Mouse (Mus musculus) B cell, adult 62 days (primary cell): ENCODE data around the gene Fam111a. TPM values are rescaled to one million over a fixed set of nuclear protein-coding genes. Genes with fewer than 3 reads are reported as not detected.

Experiments used
- total RNA-seq: library from RNA; stranded (reverse); gene quantifications from 4 replicates; pipeline ENCODE4 v1.2.4, GENCODE M21; 2023

Gene Fam111a
- total RNA-seq = 119 to 133 TPM (median 130 TPM) in 4 replicates

GRCm38 (mm10) chr19:12545440-12545839 is at the start of gene Fam111a:
TSS of gene Fam111a (plus strand) at chr19:12545740.

GRCm38 (mm10) chr19:12501370-12502347 is 43.9 kb upstream of the Fam111a start, which contains the start of gene Dtx4:
TSS of gene Dtx4 (minus strand) at chr19:12501454.

GRCm38 (mm10) chr19:12599674-12600073 is 54.1 kb downstream of the Fam111a start, which contains the start of gene Gm4952:
TSS of gene Gm4952 (plus strand) at chr19:12599974.

GRCm38 (mm10) chr19:12633176-12633575 is 87.6 kb downstream of the Fam111a start, which contains the start of gene Glyat:
TSS of gene Glyat (plus strand) at chr19:12633308.

Other genes starting within 250 kb of the Fam111a start
- gene Olfr1436, start 246.6 kb upstream of the Fam111a start, total RNA-seq = not detected in 4 replicates
- not detected in 4 replicates for gene Olfr1437, start 220.6 kb upstream of the Fam111a start, total RNA-seq
- gene Olfr1438-ps1, start 209.8 kb upstream of the Fam111a start, total RNA-seq = not detected in 4 replicates
- not detected in 4 replicates for gene Olfr1440, start 158.5 kb upstream of the Fam111a start, total RNA-seq
- not detected in 4 replicates for gene Olfr1441, start 128.3 kb upstream of the Fam111a start, total RNA-seq
- not detected in 4 replicates for gene Pfpl, start 117.8 kb upstream of the Fam111a start, total RNA-seq
- gene Mpeg1, start 85.0 kb upstream of the Fam111a start, total RNA-seq = 30.5 to 39.8 TPM (median 35.5 TPM) in 4 replicates
- gene Dtx4, start 44.3 kb upstream of the Fam111a start, total RNA-seq = 7.6 to 8.7 TPM (median 8.2 TPM) in 4 replicates
- 0.25 TPM in 1 of 4 replicates, not detected in the others for gene Gm4952, start 54.2 kb downstream of the Fam111a start, total RNA-seq
- not detected in 4 replicates for gene Glyat, start 87.6 kb downstream of the Fam111a start, total RNA-seq
- gene Olfr1442, start 124.7 kb downstream of the Fam111a start, total RNA-seq = not detected in 4 replicates
- gene Olfr1443, start 132.4 kb downstream of the Fam111a start, total RNA-seq = not detected in 4 replicates
- gene Keg1, start 150.0 kb downstream of the Fam111a start, total RNA-seq = not detected in 4 replicates
- 3.8 to 4.3 TPM (median 4.0 TPM) in 4 replicates for gene Cntf, start 219.9 kb downstream of the Fam111a start, total RNA-seq